Mouse (Mus musculus) embryonic facial prominence, embryonic 13.5 days (tissue): ENCODE results near the gene Abhd5. TPM values are rescaled to one million over a fixed set of nuclear protein-coding genes. Genes with fewer than 3 reads are reported as not detected.
"Not testable (repeated sequence)": the region's sequence is repeated elsewhere in the genome, so short reads cannot be mapped to it uniquely, and the experiment has no call there.

Experiments used
- ATAC-seq: fragments of 200-750 bp; cut with Nextera tagmentation; 2 replicates; pipeline ENCODE4 v1.8.0; 2017; ENCODE audit warnings: low read depth; ENCODE audit not compliant: insufficient number of reproducible peaks, insufficient read depth, low FRiP score, low TSS enrichment
- H3K27ac ChIP-seq: fragments of 300-500 bp; sonication (generic); 2 replicates; pipeline ENCODE4 v1.5.1; 2015; ENCODE audit warnings: moderate library complexity, mild to moderate bottlenecking, inconsistent platforms
- H3K27me3 ChIP-seq: fragments of 300-500 bp; sonication (generic); 2 replicates; pipeline ENCODE4 v1.6.1; 2015; ENCODE audit warnings: mild to moderate bottlenecking, inconsistent platforms
- H3K36me3 ChIP-seq: fragments of 300-500 bp; sonication (generic); 2 replicates; pipeline ENCODE4 v1.6.1; 2015; ENCODE audit warnings: mild to moderate bottlenecking, inconsistent platforms
- H3K4me1 ChIP-seq: fragments of 300-500 bp; sonication (generic); 2 replicates; pipeline ENCODE4 v1.6.1; 2015; ENCODE audit warnings: inconsistent platforms
- H3K4me2 ChIP-seq: fragments of 300-500 bp; sonication (generic); 2 replicates; pipeline ENCODE4 v1.6.1; 2015; ENCODE audit warnings: moderate library complexity, mild to moderate bottlenecking, inconsistent platforms
- H3K4me3 ChIP-seq: fragments of 300-500 bp; sonication (generic); 2 replicates; pipeline ENCODE4 v1.5.1; 2015; ENCODE audit warnings: mild to moderate bottlenecking, inconsistent platforms
- H3K9ac ChIP-seq: fragments of 300-500 bp; sonication (generic); 2 replicates; pipeline ENCODE4 v1.6.1; 2015; ENCODE audit warnings: mild to moderate bottlenecking, inconsistent platforms
- H3K9me3 ChIP-seq: fragments of 300-500 bp; sonication (generic); 2 replicates; pipeline ENCODE4 v1.6.1; 2016; ENCODE audit warnings: inconsistent platforms
- WGBS: fragments of 180-500 bp; shearing (Covaris S2); methylation state at CpG from one replicate; pipeline ENCODE4 v1.1.7; 2015; ENCODE audit warnings: mixed read lengths; 5-methylcytosine and 5-hydroxymethylcytosine counted together
- polyA plus RNA-seq: library from polyadenylated mRNA; unstranded; fragments of >200 nt; fragmentation: Nextera tagmentation; extraction: Ambion mirVana; gene quantifications from 2 replicates; pipeline ENCODE4 v1.2.1, GENCODE M21; 2015

Abhd5 gene
- 33.4 and 33.9 TPM in 2 replicates for polyA plus RNA-seq

DNA sequence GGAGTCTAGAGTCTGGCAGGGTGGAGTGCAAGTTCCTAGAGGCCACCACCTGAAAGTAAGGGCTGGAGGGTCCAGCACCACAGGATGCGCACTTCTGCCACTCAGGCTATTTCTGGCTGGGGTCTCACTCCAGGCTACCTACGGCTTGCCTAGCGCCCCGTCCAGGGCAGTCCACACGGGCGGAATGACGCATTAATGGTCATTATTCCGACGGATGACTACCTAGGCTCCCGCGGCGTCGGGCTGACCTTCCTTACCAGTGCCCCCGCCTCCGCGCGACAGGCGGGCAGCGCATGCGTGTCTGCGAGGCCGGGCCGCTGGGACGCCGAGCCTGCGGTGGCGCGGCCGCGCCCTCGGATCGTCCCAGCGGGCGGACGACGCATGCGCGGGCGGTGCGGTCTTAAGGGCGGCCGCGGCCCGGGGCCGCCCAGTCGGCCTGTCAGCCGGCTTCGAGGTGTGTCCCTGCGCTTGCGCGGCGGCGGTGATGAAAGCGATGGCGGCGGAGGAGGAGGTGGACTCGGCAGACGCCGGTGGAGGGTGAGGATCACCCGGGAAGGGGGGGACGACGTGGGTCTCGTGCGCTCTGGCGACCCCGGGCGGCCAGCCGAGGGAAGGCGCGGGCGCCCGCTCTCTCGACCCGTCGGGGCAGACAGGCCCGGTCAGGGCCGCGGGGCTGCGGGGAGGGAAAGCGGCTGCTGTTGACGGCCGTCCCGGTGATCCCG is at the start of gene Abhd5:
Gene Abhd5, plus strand, starts transcription at position 306 of the 722 bp plus-strand sequence.
- ATAC-seq, result peak; percentile 95
- H3K9me3 ChIP-seq, result no peaks in the 10 kb centered on the region
- H3K27ac ChIP-seq, result peak within 1 kb of the TSS; percentile 62
- peaks cover 15% of the 10 kb centered on the region; the same call in 1 of the 2 replicates for H3K4me1 ChIP-seq
- peak within 1 kb of the TSS; percentile 89 for H3K9ac ChIP-seq
- under 1% methylated on average over 84 of the region's 84 CpGs for WGBS
- no peaks in the 10 kb centered on the region for H3K27me3 ChIP-seq
- peak within 1 kb of the TSS; percentile 77 for H3K4me3 ChIP-seq
- no peaks in the 10 kb centered on the region for H3K36me3 ChIP-seq
- peak within 1 kb of the TSS; percentile 67 for H3K4me2 ChIP-seq

DNA sequence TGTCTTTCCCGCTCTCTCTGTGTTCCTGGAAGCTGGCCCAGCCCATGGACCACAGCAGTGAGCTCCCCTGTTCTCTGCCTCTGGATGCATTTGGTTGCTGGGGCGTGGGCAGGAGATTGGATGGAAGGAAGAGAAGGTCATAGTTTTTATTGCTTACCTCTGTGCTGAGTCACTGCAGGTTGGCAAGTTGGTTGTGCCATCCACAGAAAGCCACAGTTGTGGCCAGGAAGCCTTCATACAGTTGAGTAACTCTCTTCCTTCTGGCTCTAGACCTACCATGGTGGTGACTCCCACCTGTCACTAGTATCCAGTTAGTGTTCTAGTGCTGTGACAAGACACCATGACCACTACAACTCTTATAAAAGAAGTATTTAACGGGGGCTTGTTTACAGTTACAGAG is 46.1 kb upstream of the Abhd5 start:
- H3K4me1 ChIP-seq, result no peaks in the 10 kb centered on the region
- no peaks in the 10 kb centered on the region for H3K36me3 ChIP-seq
- H3K4me2 ChIP-seq, result no peak overlapping the region
- no peak overlapping the region for H3K4me3 ChIP-seq
- H3K9ac ChIP-seq, result no peak overlapping the region
- H3K27ac ChIP-seq, result no peak overlapping the region
- no peaks in the 10 kb centered on the region for H3K9me3 ChIP-seq
- H3K27me3 ChIP-seq, result no peaks in the 10 kb centered on the region
- ATAC-seq, result no peak
- WGBS, result 79% methylated on average over 3 of the region's 3 CpGs

DNA sequence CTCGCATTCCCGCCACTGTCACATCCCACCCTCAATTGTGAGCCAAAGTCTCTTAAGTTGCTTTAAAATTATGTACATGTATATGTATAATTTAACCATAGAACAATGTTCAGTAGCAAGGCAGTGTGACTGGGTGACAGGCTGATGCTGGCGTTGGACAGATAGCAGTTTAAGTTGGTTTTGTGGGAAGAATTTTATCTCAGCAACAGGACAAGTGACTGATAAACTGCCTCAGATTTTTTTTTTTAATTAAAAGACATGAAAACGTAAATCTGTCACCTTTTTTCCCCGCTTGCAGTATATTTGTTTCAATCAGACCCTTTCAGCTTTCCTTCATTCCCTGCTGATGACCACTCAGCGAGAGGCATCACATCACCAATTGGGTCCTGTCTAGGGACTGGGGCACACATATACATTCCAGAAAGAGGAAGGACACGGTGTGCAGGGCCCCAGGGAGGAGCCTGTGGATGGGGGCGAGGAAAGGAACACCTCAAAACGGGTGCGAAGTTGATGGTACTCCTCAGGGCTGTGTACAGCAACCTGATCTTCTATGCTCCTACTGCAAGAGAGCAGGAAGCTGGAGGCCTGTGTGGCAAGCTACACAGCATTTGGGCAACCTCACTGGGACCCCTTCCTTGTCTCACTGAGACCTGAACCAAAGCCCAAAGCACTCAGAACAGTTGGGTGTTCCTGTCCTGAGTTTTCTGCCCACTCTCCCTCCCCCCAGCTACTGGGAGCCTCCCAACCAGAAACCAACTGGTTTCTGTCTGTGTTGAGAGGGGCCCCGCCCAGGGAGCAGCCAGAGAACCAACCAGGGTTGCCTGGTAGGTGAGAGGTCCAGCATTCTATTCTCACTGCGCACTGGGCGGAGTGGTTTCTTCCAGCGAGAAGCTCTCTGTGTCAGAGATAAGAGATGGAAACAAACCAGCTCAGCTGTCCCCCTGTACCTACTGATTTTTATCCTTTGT is 42.1 kb upstream of the Abhd5 start:
- peaks cover 4% of the 10 kb centered on the region for H3K4me1 ChIP-seq
- 71% methylated on average over 14 of the region's 14 CpGs for WGBS
- no peak overlapping the region for H3K9ac ChIP-seq
- no peak overlapping the region for H3K27ac ChIP-seq
- no peaks in the 10 kb centered on the region for H3K27me3 ChIP-seq
- no peak overlapping the region for H3K4me3 ChIP-seq
- ATAC-seq, result no peak
- H3K36me3 ChIP-seq, result no peaks in the 10 kb centered on the region
- no peak overlapping the region for H3K4me2 ChIP-seq
- no peaks in the 10 kb centered on the region for H3K9me3 ChIP-seq

DNA sequence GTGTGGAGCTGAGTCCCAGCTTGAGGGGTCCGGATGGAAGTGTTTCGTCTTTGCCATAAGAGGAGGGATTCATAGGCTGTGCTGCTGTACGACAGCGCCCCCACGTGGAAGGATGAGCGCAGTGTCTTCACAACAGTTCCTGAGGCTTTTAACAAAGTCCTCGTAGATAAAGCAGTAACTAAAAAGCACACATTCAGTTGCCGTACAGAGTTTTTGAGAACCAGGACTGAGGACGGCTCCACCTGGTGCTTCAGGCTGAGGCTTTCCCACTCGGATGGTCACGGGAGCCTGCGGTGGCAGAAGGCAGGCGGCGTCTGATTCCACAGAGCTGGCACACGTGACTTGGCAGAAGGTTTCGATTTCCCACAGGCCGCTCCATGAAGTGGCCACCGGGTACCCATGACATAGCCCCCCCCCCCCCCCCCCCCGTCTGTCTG is 40.8 kb upstream of the Abhd5 start:
- Histone ChIP-seq H3K4me1 (peaks cover 7% of the 10 kb centered on the region), H3K4me3 (peak overlapping the region; percentile 46), H3K27ac (peak overlapping the region; percentile 80), H3K9me3 (no peaks in the 10 kb centered on the region), H3K4me2 (peak overlapping the region; percentile 61), H3K9ac (peak overlapping the region; percentile 70), H3K36me3 (no peaks in the 10 kb centered on the region), H3K27me3 (no peaks in the 10 kb centered on the region)
- peak; percentile 82 for ATAC-seq
- under 1% methylated on average over 18 of the region's 19 CpGs for WGBS

DNA sequence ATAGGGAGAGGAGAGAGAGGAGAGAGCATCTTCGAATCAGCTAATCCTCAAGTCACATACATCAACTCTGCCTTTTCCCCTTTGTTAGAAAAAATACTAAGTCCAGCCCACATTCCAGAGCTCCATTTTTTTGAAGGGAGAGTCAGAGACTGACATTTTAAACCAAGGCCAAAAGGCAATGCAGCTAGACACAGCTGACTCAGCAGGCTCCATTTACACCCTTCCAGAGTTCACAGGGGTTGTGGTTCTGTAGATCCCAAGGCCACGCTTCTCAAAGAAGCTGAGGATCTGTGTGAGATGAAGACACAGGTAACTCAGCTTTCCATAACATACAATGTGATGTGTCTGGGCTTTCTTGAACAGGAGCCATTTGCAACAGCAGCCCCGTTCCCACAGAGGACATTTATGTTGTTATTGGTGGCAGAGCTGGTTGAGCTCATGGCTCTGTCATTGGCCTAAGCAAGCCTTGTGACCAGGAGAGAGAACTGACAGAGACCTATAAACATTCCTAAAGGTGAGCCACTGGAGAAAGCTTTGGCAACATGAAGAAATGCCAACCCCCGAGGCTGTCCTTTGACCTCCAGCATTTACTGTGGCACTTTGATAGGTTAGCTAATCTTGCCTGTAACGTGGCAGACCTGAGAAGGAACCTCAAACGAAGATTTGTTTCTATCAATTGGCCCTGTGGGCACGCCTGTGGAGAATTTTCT is 40.2 kb upstream of the Abhd5 start:
- Histone ChIP-seq H3K4me1 (peaks cover 9% of the 10 kb centered on the region), H3K27me3 (no peaks in the 10 kb centered on the region), H3K36me3 (no peaks in the 10 kb centered on the region), H3K27ac (peak overlapping the region; percentile 80), H3K4me3 (peak overlapping the region; percentile 46), H3K9me3 (no peaks in the 10 kb centered on the region), H3K9ac (peak overlapping the region; percentile 70), H3K4me2 (peak overlapping the region; percentile 61)
- WGBS, result 60% methylated on average over 7 of the region's 7 CpGs
- 0 out of 2 replicates have a peak, but pooled peaks have one; percentile 7 for ATAC-seq

DNA sequence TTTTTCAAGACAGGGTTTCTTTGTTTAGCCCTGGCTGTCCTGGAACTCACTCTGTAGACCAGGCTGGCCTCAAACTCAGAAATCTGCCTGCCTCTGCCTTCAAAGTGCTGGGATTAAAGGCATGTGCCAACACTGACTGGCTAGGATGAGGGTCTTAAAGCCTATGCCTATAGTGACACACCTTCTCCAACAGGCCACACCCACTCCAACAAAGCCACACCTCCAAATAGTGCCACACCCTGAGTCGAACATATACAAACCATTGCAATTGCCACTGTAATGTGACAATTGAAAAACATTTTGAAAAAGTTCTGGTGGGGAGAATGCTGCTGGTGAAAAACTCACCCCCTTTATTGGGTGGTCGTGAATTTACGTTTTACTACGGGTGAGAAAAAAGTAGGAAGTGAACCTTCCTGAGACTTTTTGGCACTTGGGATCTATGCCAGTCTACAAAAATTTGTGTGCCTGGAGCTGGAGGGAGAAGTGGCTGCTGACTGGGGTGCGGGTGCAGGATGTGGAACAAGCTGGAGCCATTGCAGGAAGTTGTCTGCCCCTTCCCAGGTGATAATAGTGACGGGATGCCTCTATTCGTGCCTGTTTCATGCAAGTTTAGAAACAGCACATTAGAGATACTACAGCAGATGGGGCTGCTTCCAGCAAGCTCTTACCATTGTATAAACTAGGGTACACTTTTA is 39.0 kb upstream of the Abhd5 start:
- no peak for ATAC-seq

DNA sequence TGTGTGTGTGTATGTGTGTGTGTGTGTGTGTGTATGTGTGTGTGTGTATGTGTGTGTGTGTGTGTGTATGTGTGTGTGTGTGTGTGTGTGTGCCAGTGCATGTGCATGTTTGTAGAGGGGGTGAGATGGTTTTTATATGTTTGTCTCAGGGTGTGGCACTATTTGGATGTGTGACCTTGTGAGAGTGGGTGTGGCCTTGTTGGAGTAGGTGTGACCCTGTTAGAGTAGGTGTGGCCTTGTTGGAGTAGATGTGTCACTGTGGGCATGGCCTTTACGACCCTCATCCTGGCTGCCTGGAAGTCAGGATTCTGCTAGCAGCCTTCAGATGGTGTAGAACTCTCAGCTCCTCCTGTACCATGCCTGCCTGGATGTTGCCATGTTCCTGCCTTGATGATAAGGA is 38.3 kb upstream of the Abhd5 start:
- not testable (repeated sequence) for H3K9me3 ChIP-seq, H3K4me2 ChIP-seq, H3K9ac ChIP-seq, H3K27ac ChIP-seq, H3K36me3 ChIP-seq, H3K4me3 ChIP-seq, H3K27me3 ChIP-seq, ATAC-seq, H3K4me1 ChIP-seq
- 75% methylated on average over 1 of the region's 1 CpGs for WGBS

More for the DNA sequence above, 39.0 kb upstream of the Abhd5 start:
- H3K27ac ChIP-seq, result no peak overlapping the region
- no peak overlapping the region for H3K4me2 ChIP-seq
- no peak overlapping the region for H3K9ac ChIP-seq
- no peaks in the 10 kb centered on the region for H3K27me3 ChIP-seq
- no peak overlapping the region for H3K4me3 ChIP-seq
- H3K4me1 ChIP-seq, result peaks cover 9% of the 10 kb centered on the region
- no peaks in the 10 kb centered on the region for H3K36me3 ChIP-seq
- H3K9me3 ChIP-seq, result no peaks in the 10 kb centered on the region
- WGBS, result 86% methylated on average over 7 of the region's 7 CpGs

DNA sequence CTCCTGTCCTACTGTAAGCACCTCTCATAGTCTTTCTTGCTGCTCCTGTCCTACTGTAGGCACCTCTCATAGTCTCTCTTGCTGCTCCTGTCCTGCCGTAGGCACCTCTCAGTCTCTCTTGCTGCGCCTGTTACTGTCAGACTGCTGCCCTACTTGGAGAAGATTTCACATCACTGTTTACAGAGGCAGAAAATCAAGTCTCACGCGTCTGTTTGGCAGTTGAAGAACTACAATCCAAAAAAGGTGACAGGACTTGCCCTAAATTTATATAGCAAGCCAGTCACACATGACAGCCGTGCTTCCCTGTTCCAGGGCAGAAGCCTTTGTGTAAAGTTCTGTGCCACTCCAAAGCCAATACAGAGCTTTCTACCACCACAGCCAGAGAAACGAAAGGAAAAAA is 37.0 kb upstream of the Abhd5 start:
- peaks cover 9% of the 10 kb centered on the region for H3K4me1 ChIP-seq
- no peak overlapping the region for H3K4me2 ChIP-seq
- H3K4me3 ChIP-seq, result no peak overlapping the region
- no peaks in the 10 kb centered on the region for H3K36me3 ChIP-seq
- H3K9me3 ChIP-seq, result no peaks in the 10 kb centered on the region
- no peak for ATAC-seq
- no peak overlapping the region for H3K9ac ChIP-seq
- 81% methylated on average over 6 of the region's 6 CpGs for WGBS
- H3K27ac ChIP-seq, result no peak overlapping the region
- no peaks in the 10 kb centered on the region for H3K27me3 ChIP-seq

DNA sequence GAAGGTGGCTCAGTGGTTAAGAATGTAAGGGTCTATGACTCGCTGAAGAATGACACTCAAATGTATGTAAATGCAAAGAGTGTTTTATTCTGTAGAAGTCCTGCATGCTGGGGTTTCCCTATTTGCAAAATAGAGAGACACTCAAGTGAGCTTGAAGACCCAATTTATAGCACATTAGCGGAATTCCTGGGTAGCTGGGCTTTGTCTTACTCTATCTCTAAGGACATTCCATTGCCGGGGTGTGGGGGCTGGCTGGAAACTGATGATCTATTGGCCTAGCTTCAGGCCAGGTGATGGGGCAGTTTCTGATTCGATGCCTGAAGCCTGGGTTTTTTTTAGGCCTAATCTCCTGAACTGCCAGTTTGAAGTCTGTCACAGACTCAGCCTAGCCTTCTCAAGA is 36.5 kb upstream of the Abhd5 start:
- H3K27ac ChIP-seq, result no peak overlapping the region
- no peak overlapping the region for H3K9ac ChIP-seq
- WGBS, result 70% methylated on average over 4 of the region's 4 CpGs
- peaks cover 9% of the 10 kb centered on the region for H3K4me1 ChIP-seq
- no peak for ATAC-seq
- H3K4me2 ChIP-seq, result no peak overlapping the region
- H3K4me3 ChIP-seq, result no peak overlapping the region
- H3K9me3 ChIP-seq, result no peaks in the 10 kb centered on the region
- H3K36me3 ChIP-seq, result no peaks in the 10 kb centered on the region
- H3K27me3 ChIP-seq, result no peaks in the 10 kb centered on the region

DNA sequence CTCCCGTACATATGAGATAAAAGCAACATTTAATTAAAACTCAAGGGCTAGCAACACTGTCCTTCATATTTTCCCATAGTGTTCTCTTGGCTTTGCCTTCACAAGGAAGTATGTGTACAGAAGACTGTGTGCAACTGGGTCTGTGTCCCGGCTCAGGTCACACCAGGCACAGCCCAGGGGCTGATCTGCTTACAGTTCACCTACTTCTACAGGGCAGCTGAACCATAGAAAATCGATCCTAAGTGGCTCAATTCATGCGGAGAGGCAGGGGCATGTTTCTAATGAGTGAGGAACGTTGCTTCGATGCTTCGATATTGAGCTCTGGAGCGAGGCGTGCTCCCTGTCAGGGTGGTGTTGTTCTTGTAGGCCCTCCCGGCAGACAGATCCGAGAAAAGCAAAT is 35.9 kb upstream of the Abhd5 start:
- H3K4me1 ChIP-seq, result peaks cover 9% of the 10 kb centered on the region
- no peaks in the 10 kb centered on the region for H3K9me3 ChIP-seq
- H3K27ac ChIP-seq, result no peak overlapping the region
- H3K9ac ChIP-seq, result no peak overlapping the region
- 40% methylated on average over 11 of the region's 11 CpGs for WGBS
- H3K36me3 ChIP-seq, result no peaks in the 10 kb centered on the region
- no peak for ATAC-seq
- no peaks in the 10 kb centered on the region for H3K27me3 ChIP-seq
- no peak overlapping the region for H3K4me3 ChIP-seq
- H3K4me2 ChIP-seq, result no peak overlapping the region

DNA sequence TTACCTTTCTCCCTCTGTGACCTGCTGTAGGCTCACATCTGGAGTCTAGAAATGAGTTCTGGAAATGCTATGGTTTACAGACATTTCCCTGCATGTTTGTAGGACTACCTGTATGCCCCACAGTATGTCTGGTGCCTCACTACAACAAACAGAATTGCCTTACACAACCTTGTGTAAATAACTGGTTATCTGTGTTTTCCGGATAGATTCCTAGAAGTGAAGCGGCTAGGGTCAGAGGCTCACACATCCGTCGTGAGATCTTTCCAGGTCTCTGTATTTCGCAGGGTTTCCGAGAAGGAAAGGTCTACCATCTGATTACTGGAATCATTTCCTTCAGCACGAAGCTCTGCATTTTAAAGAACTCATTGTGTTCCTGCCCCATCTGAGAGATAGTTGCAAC is 34.8 kb upstream of the Abhd5 start:
- H3K9ac ChIP-seq, result no peak overlapping the region
- H3K27me3 ChIP-seq, result no peaks in the 10 kb centered on the region
- H3K36me3 ChIP-seq, result no peaks in the 10 kb centered on the region
- 89% methylated on average over 7 of the region's 7 CpGs for WGBS
- no peak overlapping the region for H3K4me2 ChIP-seq
- no peaks in the 10 kb centered on the region for H3K9me3 ChIP-seq
- H3K4me1 ChIP-seq, result peaks cover 5% of the 10 kb centered on the region; the same call in 1 of the 2 replicates
- no peak overlapping the region for H3K27ac ChIP-seq
- ATAC-seq, result no peak
- H3K4me3 ChIP-seq, result no peak overlapping the region
